Mouse (Mus musculus): Measurements from ENCODE around the gene Smim13.
"Not testable (repeated sequence)": the region's sequence is repeated elsewhere in the genome, so short reads cannot be mapped to it uniquely, and the experiment has no call there.

Smim13 gene

DNA sequence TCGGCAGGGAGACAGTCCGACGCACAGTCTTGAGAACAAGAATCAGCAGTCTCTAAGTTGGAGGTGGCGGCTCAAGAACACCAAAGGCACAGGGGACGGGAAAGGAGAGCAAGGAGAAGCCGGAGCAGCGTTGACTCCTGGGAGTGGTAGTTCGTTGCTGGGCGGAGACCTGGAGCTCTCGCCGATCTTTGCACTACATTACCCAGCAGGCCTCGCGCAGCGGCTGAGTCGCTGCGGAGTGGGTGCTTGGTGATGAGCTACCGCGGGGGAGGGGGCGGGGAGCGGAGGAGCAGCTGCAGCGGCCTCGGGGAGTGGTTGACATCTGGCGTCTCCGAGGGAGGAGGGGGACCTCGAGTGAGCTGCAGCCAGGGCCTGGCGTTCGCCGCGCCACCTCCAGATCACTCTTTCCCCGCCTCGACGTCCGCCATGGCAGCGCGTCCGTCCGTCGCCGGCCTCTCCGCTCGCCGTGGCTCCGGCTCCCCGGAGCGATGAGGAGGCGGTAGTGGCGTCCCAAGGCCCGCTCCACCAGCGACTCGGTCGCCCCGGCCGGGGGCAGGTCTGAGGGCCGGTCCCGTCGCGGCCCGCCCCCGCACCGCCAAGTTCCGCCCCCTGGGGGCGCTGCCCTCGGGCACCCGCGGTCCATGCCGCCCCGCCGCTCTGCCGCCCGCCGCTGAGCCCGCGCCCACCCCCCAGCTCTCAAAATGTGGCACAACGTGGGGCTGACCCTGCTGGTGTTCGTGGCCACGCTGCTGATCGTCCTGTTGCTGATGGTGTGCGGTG, at the start of gene Smim13:
Gene Smim13 (plus strand): TSS at position 307 of the 780 bp plus-strand sequence.
- DNase-seq (ENCODE audit: low read depth, low spot score), result peak; percentile 99

DNA sequence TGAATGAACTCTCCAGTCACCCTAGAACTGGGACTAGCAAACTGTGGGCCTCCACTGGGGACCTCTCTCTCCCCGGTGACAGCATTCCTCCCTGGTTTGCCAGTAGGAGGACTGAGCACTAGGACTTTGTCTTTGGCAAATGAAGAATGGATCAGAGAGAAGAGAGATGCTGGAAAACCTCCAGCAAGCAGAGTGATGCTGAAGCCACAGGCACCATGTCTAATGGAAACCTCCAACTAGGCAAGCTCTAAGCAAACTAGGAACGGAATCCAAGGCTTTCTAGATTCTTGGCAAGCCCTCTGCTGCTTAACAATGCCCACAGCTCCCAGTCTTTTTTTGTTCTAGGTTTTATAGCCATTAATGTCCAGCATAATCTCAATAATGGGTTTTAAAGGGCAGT, 48.8 kb upstream of the Smim13 start:
- no peak for DNase-seq (ENCODE audit: low read depth, low spot score)

DNA sequence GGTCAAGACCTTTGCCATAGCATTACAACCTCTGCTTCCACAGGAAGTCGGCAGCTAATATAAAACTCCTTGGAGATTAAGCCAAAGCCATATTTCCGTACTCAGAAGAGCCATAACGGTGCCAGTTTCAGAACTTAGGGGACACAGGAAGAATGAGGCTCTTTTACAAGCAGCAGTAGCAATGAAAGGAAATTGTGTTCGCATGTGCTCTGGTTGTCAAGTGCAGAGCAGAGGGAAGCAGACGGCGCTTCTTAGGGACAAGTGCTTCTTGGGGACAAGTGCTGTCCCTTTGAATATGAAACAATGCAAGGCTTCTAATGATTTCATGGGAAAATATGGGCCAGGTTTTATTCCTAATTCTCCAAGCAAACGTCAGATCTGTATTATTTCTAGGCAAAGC, 46.4 kb upstream of the Smim13 start:
- no peak for DNase-seq (ENCODE audit: low read depth, low spot score)

DNA sequence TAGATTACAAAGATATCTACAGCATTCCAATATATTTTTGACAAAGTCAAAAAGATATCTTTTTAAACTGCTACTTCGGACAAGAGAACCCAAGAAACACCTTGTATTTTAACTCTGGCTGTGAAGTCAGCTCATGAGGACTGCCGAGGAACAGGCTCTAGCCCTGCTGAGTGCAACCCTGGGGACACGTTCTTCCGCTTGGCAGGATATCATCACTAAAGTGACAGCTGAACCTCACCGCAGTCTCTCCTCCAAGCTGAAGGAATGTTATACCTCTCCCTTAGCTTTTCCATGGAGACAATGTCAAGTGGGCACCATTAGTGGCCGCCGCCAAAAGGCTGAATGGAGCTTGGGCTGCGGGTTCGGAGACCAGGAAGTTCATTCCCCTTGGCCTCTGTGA, 46.0 kb upstream of the Smim13 start:
- no peak for DNase-seq (ENCODE audit: low read depth, low spot score)

DNA sequence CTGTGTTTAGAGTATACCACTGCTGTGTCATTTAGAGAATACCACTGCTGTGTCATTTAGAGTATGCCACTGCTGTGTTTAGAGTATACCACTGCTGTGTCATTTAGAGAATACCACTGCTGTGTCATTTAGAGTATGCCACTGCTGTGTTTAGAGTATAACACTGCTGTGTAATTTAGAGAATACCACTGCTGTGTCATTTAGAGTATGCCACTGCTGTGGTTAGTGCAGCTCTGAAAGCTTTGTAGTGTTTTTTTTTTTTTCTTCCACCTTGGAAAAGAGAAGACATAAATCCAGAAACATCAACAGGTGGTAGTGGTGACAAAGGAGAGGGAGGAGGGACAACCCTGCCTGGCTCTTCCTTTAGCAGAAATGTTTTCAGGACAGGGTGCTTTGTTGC, 44.1 kb upstream of the Smim13 start:
- not testable (repeated sequence) for DNase-seq (ENCODE audit: low read depth, low spot score)

DNA sequence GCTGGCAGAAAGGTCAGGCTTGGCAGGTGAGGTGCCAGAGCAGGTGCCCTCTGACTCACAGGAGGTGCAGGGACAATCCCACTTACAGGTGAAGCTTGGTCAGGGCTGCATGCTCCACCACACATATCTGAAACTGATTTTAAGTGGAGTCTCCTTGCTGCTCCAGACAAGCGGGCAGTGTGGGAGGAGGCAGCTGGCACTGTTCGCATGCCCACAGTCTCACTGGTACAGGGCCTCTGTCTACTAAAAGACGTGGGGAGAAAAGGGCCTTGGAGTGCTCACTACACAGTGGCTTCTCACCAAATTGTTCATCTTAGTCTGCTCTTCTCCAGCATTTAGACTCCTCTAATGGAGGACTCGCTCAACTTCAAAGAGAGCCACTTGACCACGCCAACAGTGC, 43.4 kb upstream of the Smim13 start:
- peak; percentile 77 for DNase-seq (ENCODE audit: low read depth, low spot score)

DNA sequence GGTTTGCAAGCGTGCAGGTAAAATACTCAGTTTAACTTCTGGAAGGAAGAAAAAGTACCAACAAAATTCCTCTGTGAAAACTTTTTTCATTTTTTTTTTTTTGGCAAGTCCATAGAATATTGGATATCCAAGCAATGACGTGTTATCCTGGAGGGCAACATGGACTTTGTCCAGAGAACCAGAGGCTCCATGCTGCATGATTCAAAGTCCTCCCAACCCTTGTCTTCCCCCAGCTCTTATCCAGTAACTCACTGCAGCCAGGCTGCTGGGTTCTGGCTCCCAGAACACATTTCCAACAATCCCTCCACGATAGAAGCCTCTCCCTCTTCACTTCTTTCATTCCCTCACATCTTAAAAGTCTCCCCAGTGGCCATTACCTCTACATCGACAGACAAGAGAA, 38.4 kb upstream of the Smim13 start:
- no peak for DNase-seq (ENCODE audit: low read depth, low spot score)

DNA sequence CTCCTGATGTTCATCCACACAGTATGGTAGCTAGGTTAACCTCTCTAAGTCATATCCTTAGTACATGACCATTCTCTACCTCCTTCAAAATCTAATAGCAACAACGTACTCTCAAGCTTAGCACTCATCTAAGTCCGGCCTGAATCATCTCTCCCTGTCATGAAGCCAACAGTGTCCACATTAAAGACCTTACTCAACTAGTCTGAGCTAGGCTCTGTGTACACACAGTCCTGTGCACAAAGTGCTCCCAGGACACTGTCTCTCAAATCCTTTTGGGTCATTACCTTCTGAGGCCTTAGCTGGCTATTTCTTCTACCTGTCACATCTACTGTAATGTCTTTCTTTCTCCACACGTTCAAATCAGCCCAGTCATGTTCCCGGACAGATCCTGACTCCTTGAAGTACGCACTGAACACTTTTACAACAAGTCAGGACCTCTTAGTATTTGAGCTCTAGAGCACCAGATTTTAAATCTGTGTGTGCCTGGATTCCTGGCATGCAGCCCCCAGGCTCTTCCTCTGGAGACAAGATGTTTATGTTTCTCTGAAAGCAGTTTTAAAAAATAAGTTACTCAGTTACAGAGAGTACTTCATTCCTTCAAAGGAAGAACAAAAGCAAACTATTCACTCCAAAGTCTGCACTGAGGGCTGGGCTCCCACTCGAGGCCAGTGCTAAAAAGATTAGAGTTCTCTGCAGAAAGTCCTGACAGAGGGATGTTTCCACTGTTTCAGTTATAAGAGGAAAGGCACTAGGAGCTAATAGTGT, 36.9 kb upstream of the Smim13 start:
- DNase-seq (ENCODE audit: low read depth, low spot score), result no peak

DNA sequence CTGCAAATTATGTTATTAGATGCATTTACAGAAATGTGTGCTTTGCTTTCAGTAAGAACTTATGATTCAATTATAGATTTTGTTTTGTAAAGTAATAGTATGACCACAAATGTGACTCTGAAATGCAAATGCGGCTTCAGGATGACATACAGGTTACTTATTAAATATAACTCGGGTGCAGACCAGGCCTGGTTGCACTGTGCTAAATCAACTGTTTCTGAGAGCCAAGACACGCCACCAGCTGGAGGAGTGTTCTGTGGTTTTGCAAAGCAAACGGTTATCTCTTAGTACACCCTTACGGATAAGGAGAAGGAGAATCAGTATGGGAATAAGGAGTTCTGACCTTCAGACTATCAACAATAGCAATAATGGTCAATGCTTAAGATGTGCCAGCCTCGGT, 34.0 kb upstream of the Smim13 start:
- DNase-seq (ENCODE audit: low read depth, low spot score), result no peak

DNA sequence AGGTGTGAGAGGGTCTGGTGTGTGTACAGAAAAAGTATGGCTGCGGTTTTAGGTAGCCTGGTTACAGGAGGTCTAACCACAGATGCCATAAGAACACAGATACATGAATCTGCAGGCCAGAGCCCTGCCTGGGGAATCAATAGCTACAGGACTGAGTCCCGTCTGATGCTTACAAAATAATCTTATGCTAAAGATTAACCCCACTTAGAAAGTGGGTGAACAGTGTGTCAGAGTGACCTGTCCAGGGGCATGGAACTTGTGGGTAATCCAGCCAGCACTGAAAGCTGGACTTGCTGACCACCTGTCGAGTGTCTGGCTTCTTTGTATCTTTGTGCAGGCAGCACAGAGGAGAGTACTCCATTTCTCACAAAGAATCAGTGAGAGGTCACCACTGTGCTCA, 33.4 kb upstream of the Smim13 start:
- DNase-seq (ENCODE audit: low read depth, low spot score), result no peak

DNA sequence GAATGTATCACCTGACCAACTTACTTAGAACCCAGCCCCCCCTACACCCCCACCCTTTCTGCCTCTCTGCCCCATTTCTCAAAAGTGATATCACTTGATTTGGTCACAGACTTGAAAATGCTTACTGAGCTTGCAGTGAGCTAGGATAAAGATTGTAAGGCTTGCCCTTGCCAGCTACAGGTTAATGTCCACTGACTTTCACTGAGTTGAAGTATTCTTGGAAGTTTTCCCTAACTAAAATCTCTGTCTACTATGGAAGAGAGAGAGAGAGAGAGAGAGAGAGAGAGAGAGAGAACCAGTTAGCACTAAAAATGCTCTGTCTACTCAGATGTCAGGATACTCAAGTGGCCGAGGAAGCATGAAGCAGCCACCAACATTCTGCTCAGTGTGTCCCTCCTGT, 30.6 kb upstream of the Smim13 start:
- no peak for DNase-seq (ENCODE audit: low read depth, low spot score)

DNA sequence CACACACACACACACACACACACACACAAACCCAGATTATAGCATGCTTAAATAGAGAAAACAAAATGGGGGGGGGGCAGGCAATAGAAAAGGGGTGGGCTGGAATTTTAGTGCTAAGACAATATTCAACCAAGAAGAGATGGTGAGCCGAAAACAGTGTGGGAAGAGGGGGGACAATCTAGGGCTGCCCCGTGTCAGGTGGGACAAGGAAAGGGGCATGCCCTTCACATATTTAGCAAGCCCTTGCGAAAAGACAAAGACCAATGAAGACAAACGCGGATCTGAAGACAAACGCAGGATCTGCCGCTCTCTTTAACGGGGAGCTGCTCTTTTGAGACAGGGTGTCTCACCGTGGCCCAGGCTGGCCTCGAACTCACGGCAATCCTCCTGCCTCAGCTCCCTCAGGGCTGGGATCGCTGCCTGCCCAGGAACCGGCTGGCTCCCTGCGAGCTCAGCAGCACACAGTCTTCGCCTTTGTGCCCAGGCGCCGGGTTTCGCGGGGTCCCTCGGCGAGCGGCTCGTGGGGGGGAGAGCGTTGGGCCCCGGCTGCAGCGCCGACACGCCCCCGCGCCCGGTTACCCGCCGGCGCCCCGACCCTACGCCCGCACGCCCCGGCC, 29.8 kb upstream of the Smim13 start:
- DNase-seq (ENCODE audit: low read depth, low spot score), result no peak

DNA sequence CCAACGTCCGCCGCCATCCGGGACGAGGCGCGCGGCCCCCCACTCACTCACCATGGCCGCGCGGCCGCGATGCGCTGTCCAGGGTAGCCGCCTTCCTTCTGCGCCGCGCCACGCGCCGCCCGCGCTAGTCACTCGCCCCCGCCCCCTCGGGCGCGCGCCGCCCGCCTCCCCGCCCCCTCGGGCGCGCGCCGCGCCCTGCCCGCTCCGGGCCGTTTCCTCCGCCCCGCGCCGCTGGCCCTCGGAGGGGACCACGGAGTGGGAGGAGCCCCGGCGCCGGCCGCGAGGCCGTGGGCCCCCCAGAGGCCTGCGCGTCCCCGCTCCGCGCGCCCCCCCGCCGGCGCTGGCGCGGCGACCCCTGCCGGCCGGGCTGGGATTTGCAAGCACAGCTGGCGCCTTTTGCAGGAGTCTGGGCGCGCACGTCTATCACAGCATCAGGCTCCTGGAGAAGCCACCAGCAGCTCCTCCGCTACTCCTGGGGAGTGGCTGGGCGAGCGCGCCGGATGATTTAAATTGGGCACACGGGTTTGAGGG, 29.3 kb upstream of the Smim13 start, which contains the start of gene Elovl2:
Gene Elovl2 (minus strand): TSS at position 102 of the 531 bp plus-strand sequence.
- DNase-seq (ENCODE audit: low read depth, low spot score), result peak; percentile 47

DNA sequence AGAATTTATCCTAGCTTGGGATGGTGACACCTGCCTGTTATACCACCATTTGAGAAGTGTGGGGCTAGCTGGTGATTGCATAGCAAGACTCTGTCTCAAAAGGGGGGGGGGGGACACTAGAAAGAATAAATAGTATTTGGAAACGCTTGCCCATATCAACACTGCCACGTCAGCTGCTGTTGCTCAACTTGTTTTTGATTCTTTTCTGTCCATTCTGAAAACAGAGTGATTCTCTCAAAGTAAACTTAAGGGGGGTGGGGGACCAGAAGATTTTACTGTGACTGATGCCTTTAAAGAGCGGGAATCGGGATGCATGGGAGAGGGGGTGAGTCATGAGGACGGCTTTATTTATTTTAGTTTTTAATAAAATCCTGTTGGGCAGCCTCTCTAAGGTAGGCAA, 23.1 kb upstream of the Smim13 start:
- no peak for DNase-seq (ENCODE audit: low read depth, low spot score)

DNA sequence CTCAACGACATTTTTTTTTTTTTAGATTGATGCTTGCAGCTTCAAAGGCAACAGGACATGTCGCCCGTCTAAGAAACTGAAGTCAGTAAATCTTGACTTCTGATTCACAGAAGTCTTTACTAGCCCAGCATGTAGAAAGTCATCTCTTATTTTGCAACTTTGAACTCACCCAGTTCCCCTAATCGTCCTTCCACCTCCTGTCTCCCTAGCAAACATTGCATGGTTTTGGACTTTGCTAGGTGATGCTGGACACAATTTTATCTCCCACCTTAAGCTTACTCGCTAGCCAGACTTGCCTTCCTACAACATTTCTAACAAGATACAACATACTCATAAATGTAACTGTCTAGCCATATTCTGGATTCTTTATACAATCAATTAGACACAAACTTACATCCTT, 21.6 kb upstream of the Smim13 start:
- no peak for DNase-seq (ENCODE audit: low read depth, low spot score)

DNA sequence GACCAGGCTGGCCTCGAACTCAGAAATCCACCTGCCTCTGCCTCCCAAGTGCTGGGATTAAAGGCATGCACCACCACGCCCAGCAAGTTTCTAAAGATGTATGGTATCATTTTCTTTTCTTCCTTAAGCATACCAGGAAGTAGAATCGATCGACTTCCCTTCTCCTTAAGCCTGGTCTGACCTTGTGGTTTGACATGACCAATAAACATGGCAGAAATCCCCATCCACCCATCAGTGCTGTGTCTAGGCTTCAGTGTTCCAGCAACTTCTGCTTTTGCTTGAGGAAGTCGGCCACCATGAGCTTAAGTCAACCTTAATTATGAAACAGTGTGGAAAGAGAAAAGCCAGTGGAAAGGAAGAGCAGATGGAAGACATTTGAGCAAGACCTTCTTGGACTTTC, 19.4 kb upstream of the Smim13 start:
- no peak for DNase-seq (ENCODE audit: low read depth, low spot score)

DNA sequence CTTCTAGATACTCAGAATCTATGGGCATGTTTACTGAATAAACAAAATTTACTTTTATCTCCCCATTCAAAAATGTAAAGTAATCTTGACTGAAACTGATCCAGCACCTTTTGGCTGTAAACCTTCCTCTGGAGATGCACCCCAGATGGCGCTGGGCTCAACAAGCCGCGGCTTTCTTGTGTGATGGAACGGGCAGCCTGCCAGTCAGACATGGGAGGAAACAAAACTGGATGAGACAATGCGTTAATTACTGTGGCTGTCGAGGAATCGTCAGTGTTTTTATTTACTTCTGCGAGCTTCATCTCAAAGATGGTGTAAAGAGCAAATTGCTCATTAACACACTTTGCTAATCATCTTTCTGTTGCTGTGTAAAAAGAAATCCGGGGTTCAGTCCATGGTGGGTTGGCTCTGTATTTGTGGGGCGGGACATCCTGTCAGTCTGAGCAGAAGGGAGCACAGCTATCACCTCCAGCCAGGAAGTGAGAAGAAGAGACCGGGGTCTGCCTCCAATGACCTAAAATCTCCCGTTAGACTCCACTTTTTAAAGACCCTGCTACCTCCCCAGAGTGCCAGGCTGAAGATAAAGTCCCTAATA, 18.2 kb upstream of the Smim13 start:
- peak; percentile 63 for DNase-seq (ENCODE audit: low read depth, low spot score)

DNA sequence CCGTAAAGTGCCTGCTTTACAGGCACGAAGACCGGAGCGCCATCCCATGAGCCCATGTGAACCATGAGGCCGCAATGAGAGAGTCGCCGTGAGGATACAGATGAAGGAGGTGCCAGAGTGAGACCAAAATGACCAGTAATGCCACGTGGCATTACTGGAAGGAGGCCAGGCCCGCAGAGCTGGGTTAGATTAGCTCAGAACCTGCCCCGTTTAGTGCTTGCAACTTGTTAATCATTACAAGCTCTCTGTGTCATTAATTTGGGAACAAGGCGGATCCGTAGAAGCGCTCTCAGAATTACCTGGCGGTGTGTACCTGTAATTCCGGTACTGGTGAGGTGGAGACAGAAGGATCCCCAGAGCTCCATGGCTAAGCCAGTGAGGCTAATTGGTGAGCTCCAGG, 17.4 kb upstream of the Smim13 start:
- DNase-seq (ENCODE audit: low read depth, low spot score), result no peak

DNA sequence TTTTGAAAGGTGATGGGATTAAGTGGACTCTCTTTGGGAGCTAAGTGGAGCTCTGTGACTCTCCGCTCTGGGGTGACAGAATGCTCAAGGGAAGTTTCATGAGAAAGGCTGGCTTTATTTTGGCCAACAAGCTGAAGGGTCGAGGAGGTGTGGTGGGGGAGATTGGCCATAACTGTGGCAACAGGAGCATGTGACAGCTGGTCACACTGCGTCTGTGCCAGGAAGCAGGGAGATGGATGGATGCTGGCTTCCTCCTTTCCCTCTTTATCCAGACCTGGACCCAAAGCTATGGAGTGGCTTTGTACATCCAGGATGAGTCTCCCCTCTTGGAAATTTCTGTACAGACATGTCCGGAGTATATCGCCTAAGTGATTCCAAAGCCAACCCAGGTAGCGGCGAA, 16.4 kb upstream of the Smim13 start:
- no peak for DNase-seq (ENCODE audit: low read depth, low spot score)

DNA sequence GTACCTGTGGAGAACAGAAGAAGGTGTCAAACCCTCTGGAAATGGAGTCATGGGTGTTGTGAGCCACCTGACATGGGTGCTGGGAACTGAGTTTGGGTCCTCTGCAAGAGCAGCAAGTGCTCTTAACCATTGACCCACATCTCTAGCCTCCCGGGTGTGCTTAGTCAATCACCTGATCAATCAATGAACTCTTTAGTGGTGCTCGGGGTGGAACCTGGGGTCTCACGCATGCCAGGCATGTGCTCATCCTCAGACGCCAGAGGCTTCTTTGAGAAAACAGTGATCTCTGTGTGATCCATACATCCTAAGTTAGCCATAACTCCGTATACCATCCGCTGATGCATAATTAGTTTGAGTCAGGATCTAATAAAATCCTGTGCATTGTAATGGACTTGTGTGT, 14.5 kb upstream of the Smim13 start:
- DNase-seq (ENCODE audit: low read depth, low spot score), result no peak

DNA sequence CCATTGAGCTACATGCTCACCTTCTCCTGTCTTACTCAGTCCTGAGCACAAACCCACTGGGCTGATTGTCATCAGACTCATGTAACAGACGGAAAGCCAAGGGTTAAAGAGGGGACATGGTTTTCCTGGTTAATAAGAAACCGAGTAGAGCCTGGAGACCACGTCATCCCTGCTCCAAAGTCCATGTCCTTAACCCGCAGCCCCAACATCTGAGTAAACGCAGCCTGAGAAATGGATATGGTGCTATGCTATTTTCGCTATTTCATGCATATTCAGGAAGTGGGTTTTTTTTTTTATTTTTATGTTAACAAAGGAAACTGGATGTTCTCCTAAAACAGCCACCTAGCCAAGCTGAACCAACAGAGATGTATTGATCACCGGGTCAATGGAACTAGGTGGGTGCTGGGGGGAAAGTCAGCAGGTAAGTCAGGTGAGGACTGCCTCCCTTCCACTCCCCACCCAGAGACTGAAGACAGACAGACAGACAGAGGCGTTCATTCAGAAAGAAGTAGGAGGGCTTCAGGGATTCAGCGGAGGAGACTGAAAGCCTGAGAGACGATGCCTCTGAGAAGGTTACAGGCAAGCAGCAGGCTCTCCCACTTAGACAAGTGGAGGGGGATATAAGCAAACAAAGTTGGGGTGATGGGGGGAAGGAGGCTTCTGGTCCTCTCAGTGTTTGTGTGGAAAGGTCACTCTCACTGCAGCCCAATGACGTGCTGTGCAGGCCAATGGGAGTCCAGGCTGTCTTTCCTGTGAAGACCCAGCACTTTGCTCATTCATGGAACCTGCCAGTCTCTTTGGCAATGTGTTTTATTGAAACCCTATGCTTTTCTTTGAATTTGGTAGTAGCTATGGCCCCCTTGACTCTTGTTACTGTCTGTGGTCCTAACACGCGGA, 13.6 kb upstream of the Smim13 start:
- DNase-seq (ENCODE audit: low read depth, low spot score), result no peak

Measured in brain, adult 2 months (tissue).